Mouse (Mus musculus) CH12.LX (cell line): Measurements from ENCODE around the gene Ano1. TPM values are rescaled to one million over a fixed set of nuclear protein-coding genes. Genes with fewer than 3 reads are reported as not detected.

Experiments used
- DNase-seq: peaks from one replicate; pipeline ENCODE4 v3.0.0-alpha.2; 2013; ENCODE audit errors: extremely low read depth
- H3K27ac ChIP-seq: 2 replicates; pipeline ENCODE4 v1.5.1; 2012; ENCODE audit warnings: low read depth, mild to moderate bottlenecking, control low read depth, moderate library complexity; ENCODE audit not compliant: insufficient read depth
- H3K27me3 ChIP-seq: replicated peaks from 2 replicates; pipeline ENCODE3; 2012; ENCODE audit warnings: inconsistent platforms
- H3K36me3 ChIP-seq, 2 experiments: replicated peaks in 1 of 2; 2 replicates each; pipeline versions ENCODE3 to v1.6.1; 2012; ENCODE audit warnings: inconsistent platforms in 1 of 2, low read length in 1 of 2, mild to moderate bottlenecking in 1 of 2, mixed read lengths in 1 of 2, moderate library complexity in 1 of 2; ENCODE audit not compliant: control insufficient read depth in 1 of 2, insufficient read depth in 1 of 2
- H3K4me1 ChIP-seq, 2 experiments: 2 replicates each; pipeline ENCODE4 v1.6.1; 2012; ENCODE audit warnings: inconsistent platforms in 1 of 2, moderate library complexity in 1 of 2; ENCODE audit not compliant: insufficient read depth in 2 of 2, control insufficient read depth in 1 of 2
- H3K4me2 ChIP-seq: 2 replicates; pipeline ENCODE4 v1.6.1; 2012; ENCODE audit warnings: low read depth, mild to moderate bottlenecking, control low read depth; ENCODE audit not compliant: poor library complexity, insufficient read depth, severe bottlenecking
- H3K4me3 ChIP-seq, 3 experiments: fragments of 150-350 bp in 1 of 3; sonication (generic) in 1 of 3; replicated peaks in 1 of 3; 2 replicates each; pipeline versions ENCODE3 to v1.5.1; 2011 to 2012; ENCODE audit warnings: low read depth in 2 of 3, low read length in 2 of 3, mild to moderate bottlenecking in 2 of 3, moderate library complexity in 2 of 3, control low read depth in 1 of 3, improper control_type of control experiment in 1 of 3, inconsistent platforms in 1 of 3, mixed read lengths in 1 of 3; ENCODE audit not compliant: poor library complexity in 1 of 3
- H3K79me2 ChIP-seq: replicated peaks from 2 replicates; pipeline ENCODE4 v1.6.1; 2012; ENCODE audit warnings: mild to moderate bottlenecking, moderate library complexity; ENCODE audit not compliant: control insufficient read depth, poor library complexity, insufficient read depth, severe bottlenecking; ENCODE audit errors: extremely low read depth
- H3K9ac ChIP-seq: 2 replicates; pipeline ENCODE4 v1.6.1; 2012; ENCODE audit warnings: low read depth, mild to moderate bottlenecking, control low read depth, moderate library complexity; ENCODE audit not compliant: insufficient read depth
- H3K9me3 ChIP-seq: replicated peaks from 2 replicates; pipeline ENCODE3; 2012; ENCODE audit warnings: low read length, inconsistent platforms, mixed read lengths
- BHLHE40 ChIP-seq: IDR thresholded peaks from 2 replicates; pipeline ENCODE4 v1.6.1; 2011; ENCODE audit warnings: mild to moderate bottlenecking, low read depth, low read length, improper control_type of control experiment
- CHD1 ChIP-seq: IDR thresholded peaks from 2 replicates; pipeline ENCODE4 v1.6.1; 2012; ENCODE audit warnings: low read depth, low read length, improper control_type of control experiment, inconsistent platforms
- CHD2 ChIP-seq: IDR thresholded peaks from 2 replicates; pipeline ENCODE4 v1.6.1; 2011; ENCODE audit warnings: low read length, improper control_type of control experiment
- CTCF ChIP-seq, 2 experiments: IDR thresholded peaks in 1 of 2; conservative IDR thresholded peaks in 1 of 2; 2 replicates each; pipeline ENCODE4 v1.5.1; 2011 to 2012; ENCODE audit warnings: low read depth in 2 of 2, low read length in 2 of 2, improper control_type of control experiment in 1 of 2, inconsistent platforms in 1 of 2, mild to moderate bottlenecking in 1 of 2, moderate library complexity in 1 of 2
- E2F4 ChIP-seq: IDR thresholded peaks from 2 replicates; pipeline ENCODE4 v1.6.1; 2011; ENCODE audit warnings: low read depth, low read length, improper control_type of control experiment; ENCODE audit not compliant: insufficient replicate concordance
- ELF1 ChIP-seq: IDR thresholded peaks from 2 replicates; pipeline ENCODE4 v1.6.1; 2014; ENCODE audit warnings: low read depth, mild to moderate bottlenecking, inconsistent platforms, low read length, improper control_type of control experiment
- EP300 ChIP-seq: IDR thresholded peaks from 2 replicates; pipeline ENCODE4 v1.6.1; 2011; ENCODE audit warnings: low read length, improper control_type of control experiment
- ETS1 ChIP-seq: conservative IDR thresholded peaks from 2 replicates; pipeline ENCODE4 v1.6.1; 2012; ENCODE audit warnings: low read depth, mild to moderate bottlenecking, inconsistent platforms, low read length, improper control_type of control experiment, moderate library complexity
- GABPA ChIP-seq: IDR thresholded peaks from 2 replicates; pipeline ENCODE4 v1.6.1; 2012; ENCODE audit warnings: low read depth, low read length, improper control_type of control experiment, inconsistent platforms; ENCODE audit not compliant: insufficient replicate concordance
- HCFC1 ChIP-seq: IDR thresholded peaks from 2 replicates; pipeline ENCODE4 v1.6.1; 2012; ENCODE audit warnings: low read depth, mild to moderate bottlenecking, inconsistent platforms, low read length, improper control_type of control experiment
- IRF4 ChIP-seq: IDR thresholded peaks from 2 replicates; pipeline ENCODE4 v1.6.1; 2014; ENCODE audit warnings: low read depth, mild to moderate bottlenecking, inconsistent platforms, low read length, improper control_type of control experiment
- JUN ChIP-seq: IDR thresholded peaks from 2 replicates; pipeline ENCODE4 v1.6.1; 2011; ENCODE audit warnings: low read depth, mild to moderate bottlenecking, low read length, improper control_type of control experiment, moderate library complexity; ENCODE audit not compliant: insufficient read depth
- JUND ChIP-seq: conservative IDR thresholded peaks from 2 replicates; pipeline ENCODE4 v1.6.1; 2011; ENCODE audit warnings: low read depth, low read length, improper control_type of control experiment
- KAT2A ChIP-seq: IDR thresholded peaks from 2 replicates; pipeline ENCODE4 v1.6.1; 2012; ENCODE audit warnings: low read length, improper control_type of control experiment, inconsistent platforms; ENCODE audit not compliant: insufficient replicate concordance
- MAFK ChIP-seq: IDR thresholded peaks from 2 replicates; pipeline ENCODE4 v1.6.1; 2011; ENCODE audit warnings: low read length, improper control_type of control experiment; ENCODE audit not compliant: insufficient replicate concordance
- MAX ChIP-seq: IDR thresholded peaks from 2 replicates; pipeline ENCODE4 v1.6.1; 2011; ENCODE audit warnings: low read length, improper control_type of control experiment
- MAZ ChIP-seq: IDR thresholded peaks from 2 replicates; pipeline ENCODE4 v1.6.1; 2012; ENCODE audit warnings: low read depth, mild to moderate bottlenecking, inconsistent platforms, low read length, improper control_type of control experiment, moderate library complexity
- MEF2A ChIP-seq: IDR thresholded peaks from 2 replicates; pipeline ENCODE4 v1.6.1; 2014; ENCODE audit warnings: low read depth, mild to moderate bottlenecking, inconsistent platforms, low read length, improper control_type of control experiment, borderline replicate concordance
- MXI1 ChIP-seq: IDR thresholded peaks from 2 replicates; pipeline ENCODE4 v1.6.1; 2011; ENCODE audit warnings: mild to moderate bottlenecking, low read depth, low read length, improper control_type of control experiment
- MYC ChIP-seq: IDR thresholded peaks from 2 replicates; pipeline ENCODE4 v1.6.1; 2011; ENCODE audit warnings: low read depth, mild to moderate bottlenecking, improper control_type of control experiment, low read length
- NELFE ChIP-seq: IDR thresholded peaks from 2 replicates; pipeline ENCODE4 v1.6.1; 2011; ENCODE audit warnings: low read depth, low read length, improper control_type of control experiment
- NRF1 ChIP-seq: IDR thresholded peaks from 2 replicates; pipeline ENCODE4 v1.6.1; 2014; ENCODE audit warnings: low read depth, mild to moderate bottlenecking, inconsistent platforms, low read length, improper control_type of control experiment, moderate library complexity
- PAX5 ChIP-seq: IDR thresholded peaks from 2 replicates; pipeline ENCODE4 v1.6.1; 2012; ENCODE audit warnings: low read length, inconsistent platforms, mixed read lengths
- POLR2A ChIP-seq: IDR thresholded peaks from 2 replicates; pipeline ENCODE4 v1.6.1; 2011; ENCODE audit warnings: low read depth, mild to moderate bottlenecking, improper control_type of control experiment, low read length
- POLR2AphosphoS2 ChIP-seq: IDR thresholded peaks from 2 replicates; pipeline ENCODE4 v1.6.1; 2011; ENCODE audit warnings: low read depth, low read length, improper control_type of control experiment
- RAD21 ChIP-seq: IDR thresholded peaks from 2 replicates; pipeline ENCODE4 v1.6.1; 2011; ENCODE audit warnings: low read depth, mild to moderate bottlenecking, low read length, improper control_type of control experiment, moderate library complexity
- RCOR1 ChIP-seq: conservative IDR thresholded peaks from 2 replicates; pipeline ENCODE4 v1.6.1; 2012; ENCODE audit warnings: low read depth, mild to moderate bottlenecking, inconsistent platforms, low read length, improper control_type of control experiment
- SIN3A ChIP-seq: IDR thresholded peaks from 2 replicates; pipeline ENCODE4 v1.6.1; 2012; ENCODE audit warnings: low read length, improper control_type of control experiment, inconsistent platforms
- SMC3 ChIP-seq: IDR thresholded peaks from 2 replicates; pipeline ENCODE4 v1.6.1; 2011; ENCODE audit warnings: low read depth, low read length, improper control_type of control experiment
- TBP ChIP-seq: conservative IDR thresholded peaks from 2 replicates; pipeline ENCODE4 v1.6.1; 2011; ENCODE audit warnings: low read depth, low read length, improper control_type of control experiment
- TCF12 ChIP-seq: IDR thresholded peaks from 2 replicates; pipeline ENCODE4 v1.6.1; 2014; ENCODE audit warnings: low read depth, mild to moderate bottlenecking, inconsistent platforms, low read length, improper control_type of control experiment
- UBTF ChIP-seq: IDR thresholded peaks from 2 replicates; pipeline ENCODE4 v1.6.1; 2012; ENCODE audit warnings: low read depth, mild to moderate bottlenecking, inconsistent platforms, low read length, improper control_type of control experiment, moderate library complexity
- USF1 ChIP-seq: IDR thresholded peaks from 2 replicates; pipeline ENCODE4 v1.6.1; 2014; ENCODE audit warnings: low read depth, mild to moderate bottlenecking, inconsistent platforms, low read length, improper control_type of control experiment
- USF2 ChIP-seq: conservative IDR thresholded peaks from 2 replicates; pipeline ENCODE4 v1.6.1; 2011; ENCODE audit warnings: low read depth, low read length, improper control_type of control experiment
- ZC3H11A ChIP-seq: IDR thresholded peaks from 2 replicates; pipeline ENCODE4 v1.6.1; 2012; ENCODE audit warnings: low read depth, mild to moderate bottlenecking, inconsistent platforms, low read length, improper control_type of control experiment
- ZKSCAN1 ChIP-seq: IDR thresholded peaks from 2 replicates; pipeline ENCODE4 v1.6.1; 2012; ENCODE audit warnings: low read depth, inconsistent platforms, low read length, improper control_type of control experiment, borderline replicate concordance
- ZMIZ1 ChIP-seq: IDR thresholded peaks from 2 replicates; pipeline ENCODE4 v1.6.1; 2012; ENCODE audit warnings: low read depth, mild to moderate bottlenecking, inconsistent platforms, low read length, improper control_type of control experiment
- ZNF384 ChIP-seq: IDR thresholded peaks from 2 replicates; pipeline ENCODE4 v1.6.1; 2012; ENCODE audit warnings: low read depth, low read length, improper control_type of control experiment, inconsistent platforms
- dilution Hi-C: fragments of 300-500 bp; cut with MboI; formaldehyde crosslinking; loops from 2 replicates; pipeline ENCODE4 v1.14.3; 2020; ENCODE audit warnings: low sequenced_read_pairs; ENCODE audit not compliant: extremely low pct_unique_long_range_greater_than_20kb, extremely low pct_ligation_motif_present
- in situ Hi-C: fragments of 300-500 bp; cut with MboI; formaldehyde crosslinking; loops from 3 replicates; pipeline ENCODE4 v1.14.3; 2019; ENCODE audit warnings: low sequenced_read_pairs, low pct_ligation_motif_present, low pct_unique_long_range_greater_than_20kb, mixed read lengths
- polyA plus RNA-seq: library from polyadenylated mRNA; unstranded; fragments of >175 nt; gene quantifications from 2 replicates; pipeline ENCODE4 v1.2.1, GENCODE M21; 2012; ENCODE audit warnings: low read depth; ENCODE audit not compliant: insufficient read length
- total RNA-seq, 2 experiments: library from RNA; depleted of rRNA; stranded (reverse); fragments of 300-350 nt in 1 of 2; fragments of >200 nt in 1 of 2; gene quantifications; 2 replicates each; pipeline ENCODE4 v1.2.3; 2012 to 2014

The Ano1 gene
- total and polyA plus RNA-seq, 3 experiments: not detected

DNA sequence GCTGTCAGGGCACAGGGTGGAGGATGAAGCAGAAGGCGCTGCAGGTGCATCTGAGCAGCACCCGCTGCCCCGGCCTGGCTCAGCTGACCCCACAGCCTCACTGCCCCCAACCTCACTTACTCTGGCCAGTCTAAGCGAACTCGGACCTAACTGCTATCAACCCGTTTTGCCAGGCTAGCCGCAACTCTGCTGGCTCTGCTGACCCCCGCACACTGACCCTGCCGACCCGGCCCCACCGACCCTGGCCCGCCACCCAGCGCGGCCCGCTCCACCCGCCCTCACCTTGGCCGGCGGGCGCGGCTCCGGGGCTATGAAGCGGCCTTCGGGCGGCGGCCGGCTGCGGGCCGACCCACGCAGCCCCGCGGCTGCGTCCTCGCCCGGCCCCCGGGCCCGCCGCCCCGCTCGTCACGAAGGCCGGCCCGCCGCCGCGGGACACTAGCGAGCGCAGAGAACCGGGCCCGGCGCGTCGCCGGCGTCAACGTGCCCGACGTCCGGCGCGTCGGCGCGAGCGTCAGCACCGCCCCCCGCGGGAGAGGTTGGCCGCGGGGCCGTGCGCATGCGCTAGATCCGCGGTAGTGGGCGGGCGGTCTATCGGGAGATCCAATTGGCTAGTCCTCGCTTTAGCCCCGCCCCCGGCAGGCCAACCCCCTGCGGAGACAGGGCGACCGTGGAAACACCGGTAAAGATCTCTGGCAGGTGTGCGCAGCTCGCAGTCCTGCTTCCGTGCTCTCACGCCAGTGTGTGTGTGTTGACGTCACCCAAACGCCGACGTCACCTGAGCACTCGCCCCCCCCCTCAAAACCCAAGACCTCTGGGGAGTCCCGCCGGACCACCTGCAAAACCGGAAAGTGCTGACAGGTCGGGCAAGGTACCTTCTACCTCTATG is 198.3 kb downstream of the Ano1 start, which contains the start of gene Ppfia1:
Gene Ppfia1, minus strand, starts transcription at position 493 of the 886 bp plus-strand sequence.
- no peaks in the 10 kb centered on the region for H3K9me3 ChIP-seq
- peak within 1 kb of the TSS; percentile 89 for H3K9ac ChIP-seq
- peak within 1 kb of the TSS; percentile 81 to 100 (median 88) for H3K4me3 ChIP-seq
- DNase-seq: peak; percentile 92
- H3K27ac ChIP-seq: no peak within 1 kb of the TSS
- peaks cover 14 to 30% of the 10 kb centered on the region in 2 experiments for H3K36me3 ChIP-seq
- peaks cover 22% of the 10 kb centered on the region for H3K79me2 ChIP-seq
- peak within 1 kb of the TSS; percentile 97 for H3K4me2 ChIP-seq
- H3K4me1 ChIP-seq: peaks cover 11 to 31% of the 10 kb centered on the region in 2 experiments
- dilution Hi-C loops: no loop called here
- TF ChIP-seq ZNF384 (no peak), NELFE (peak; percentile 72), RAD21 (no peak), MXI1 (peak; percentile 66; the same call in 1 of the 2 replicates), E2F4 (no peak), BHLHE40 (peak; percentile 52; the same call in 1 of the 2 replicates), IRF4 (peak; percentile 48), RCOR1 (no peak), GABPA (0 out of 2 replicates have a peak, but pooled peaks have one; percentile 10), CHD1 (no peak), NRF1 (peak; percentile 99), UBTF (no peak), ZKSCAN1 (no peak), POLR2A (peak; percentile 73), EP300 (no peak), SIN3A (peak; percentile 52), HCFC1 (peak; percentile 66), MAFK (no peak), PAX5 (no peak), TCF12 (peak; percentile 73; the same call in 1 of the 2 replicates), CHD2 (0 out of 2 replicates have a peak, but pooled peaks have one; percentile 20), MAZ (no peak), ETS1 (peak; percentile 50; the same call in 1 of the 2 replicates), USF2 (no peak), POLR2AphosphoS2 (no peak), TBP (no peak), USF1 (no peak), KAT2A (peak; percentile 50; the same call in 1 of the 2 replicates), JUN (no peak), JUND (no peak), SMC3 (no peak), MYC (no peak), MEF2A (no peak), ZC3H11A (no peak), MAX (peak; percentile 34; the same call in 1 of the 2 replicates), ELF1 (peak; percentile 83), ZMIZ1 (0 out of 2 replicates have a peak, but pooled peaks have one; percentile 44), CTCF (conservative IDR thresholded peaks at IDR 0.05 in 1 of 2, IDR thresholded peaks at IDR 0.05 in 1 of 2; ENCODE audit: low read depth in 2 of 2, low read length in 2 of 2) (no peak)
- TF ChIP-seq, all 38 proteins: peak for 16
- in situ Hi-C loops: no loop called here
- peaks cover 36% of the 10 kb centered on the region for H3K27me3 ChIP-seq
